Mouse (Mus musculus): Measurements from ENCODE around the gene Dpysl4. TPM values are rescaled to one million over a fixed set of nuclear protein-coding genes. Genes with fewer than 3 reads are reported as not detected.
A peak's percentile ranks its signal among the peaks of the same experiment; 100 is the strongest.

The Dpysl4 gene
- polyA plus RNA-seq, 1 experiment, result 0.25 TPM

GRCm38 (mm10) chr7:139107908-139108650, 22.3 kb downstream of the Dpysl4 start:
- no peaks in the 10 kb centered on the region for H3K27me3 ChIP-seq (replicated peaks; ENCODE audit: control insufficient read depth, insufficient read depth, low read length)
- H3K27ac ChIP-seq (ENCODE audit: insufficient read depth, low read depth, low read length), result no peak overlapping the region
- H3K4me3 ChIP-seq (ENCODE audit: insufficient read depth, low read depth, low read length), result no peak overlapping the region
- no peak for DNase-seq
- 82% methylated on average over 9 of the region's 9 CpGs for WGBS
- H3K4me1 ChIP-seq (ENCODE audit: control insufficient read depth, insufficient read depth, low read length), result no peaks in the 10 kb centered on the region
- TF ChIP-seq POLR2A (IDR thresholded peaks at IDR 0.05; ENCODE audit: low read depth, low read length) (no peak), CTCF (conservative IDR thresholded peaks at IDR 0.05; ENCODE audit: insufficient read depth, insufficient read length, low read depth, low read length) (no peak)
- H3K36me3 ChIP-seq (ENCODE audit: control insufficient read depth, insufficient read depth, low read length), result no peaks in the 10 kb centered on the region

DNA sequence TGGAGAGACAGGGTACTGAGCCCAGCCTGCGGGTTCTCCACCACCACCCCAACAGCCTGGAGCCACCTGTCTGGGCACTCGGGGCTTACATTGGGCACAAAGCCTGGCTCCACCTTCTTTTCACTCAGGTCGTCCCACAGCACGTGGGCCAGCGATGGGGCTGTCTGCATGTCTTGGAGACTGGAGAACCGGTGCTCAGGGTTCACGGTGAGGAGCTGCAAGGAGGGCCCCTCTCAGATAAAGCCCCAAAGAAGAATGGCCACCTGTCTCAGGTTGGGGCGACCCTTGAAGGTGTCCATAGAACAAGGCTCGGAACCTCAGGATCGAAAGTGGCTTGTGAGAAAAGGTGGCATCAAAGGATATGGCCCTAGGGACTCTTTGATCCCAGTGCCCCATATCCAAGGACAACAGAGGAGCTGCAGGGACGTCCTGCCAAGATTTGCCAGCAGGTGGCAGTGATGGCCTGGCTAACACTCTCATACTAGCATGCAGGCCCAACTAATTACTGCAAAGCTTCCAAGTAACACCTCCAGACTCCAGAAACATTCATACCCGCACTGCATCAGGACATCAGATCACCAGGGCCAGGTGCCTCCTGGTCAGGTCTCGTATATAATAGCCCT, 33.5 kb downstream of the Dpysl4 start:
- peak; percentile 94 for TF ChIP-seq CTCF (conservative IDR thresholded peaks at IDR 0.05; ENCODE audit: insufficient read depth, insufficient read length, low read depth, low read length)
- TF ChIP-seq POLR2A (IDR thresholded peaks at IDR 0.05; ENCODE audit: low read depth, low read length), result no peak
- H3K4me3 ChIP-seq (ENCODE audit: insufficient read depth, low read depth, low read length), result no peak overlapping the region
- H3K27me3 ChIP-seq (replicated peaks; ENCODE audit: control insufficient read depth, insufficient read depth, low read length), result no peaks in the 10 kb centered on the region
- H3K27ac ChIP-seq (ENCODE audit: insufficient read depth, low read depth, low read length), result no peak overlapping the region
- no peaks in the 10 kb centered on the region for H3K4me1 ChIP-seq (ENCODE audit: control insufficient read depth, insufficient read depth, low read length)
- H3K36me3 ChIP-seq (ENCODE audit: control insufficient read depth, insufficient read depth, low read length), result no peaks in the 10 kb centered on the region
- 37% methylated on average over 13 of the region's 13 CpGs for WGBS
- DNase-seq, result peak; percentile 86

DNA sequence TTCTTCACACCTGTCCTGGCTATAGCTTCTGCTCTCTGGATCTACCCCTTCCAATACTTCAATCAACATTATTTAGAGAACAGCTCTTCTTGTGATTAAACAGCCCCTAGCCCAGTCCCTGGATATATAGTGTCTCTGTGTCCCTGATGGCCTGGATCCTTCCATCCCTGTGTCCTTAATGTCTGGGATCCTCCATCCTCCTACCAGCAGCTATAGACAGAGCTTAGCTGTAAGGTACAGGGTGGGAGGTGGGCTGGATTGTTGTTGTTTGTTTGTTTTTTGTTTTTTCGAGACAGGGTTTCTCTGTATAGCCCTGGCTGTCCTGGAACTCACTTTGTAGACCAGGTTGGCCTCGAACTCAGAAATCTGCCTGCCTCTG, 34.0 kb downstream of the Dpysl4 start:
- H3K27me3 ChIP-seq (replicated peaks; ENCODE audit: control insufficient read depth, insufficient read depth, low read length), result no peaks in the 10 kb centered on the region
- 76% methylated on average over 2 of the region's 2 CpGs for WGBS

GRCm38 (mm10) chr7:139125881-139126280, 40.1 kb downstream of the Dpysl4 start:
- Histone ChIP-seq H3K27ac (ENCODE audit: insufficient read depth, low read depth, low read length) (no peak overlapping the region), H3K4me3 (ENCODE audit: insufficient read depth, low read depth, low read length) (no peak overlapping the region), H3K36me3 (ENCODE audit: control insufficient read depth, insufficient read depth, low read length) (no peaks in the 10 kb centered on the region), H3K4me1 (ENCODE audit: control insufficient read depth, insufficient read depth, low read length) (no peaks in the 10 kb centered on the region), H3K27me3 (replicated peaks; ENCODE audit: control insufficient read depth, insufficient read depth, low read length) (no peaks in the 10 kb centered on the region)
- TF ChIP-seq CTCF (conservative IDR thresholded peaks at IDR 0.05; ENCODE audit: insufficient read depth, insufficient read length, low read depth, low read length), result no peak
- TF ChIP-seq POLR2A (IDR thresholded peaks at IDR 0.05; ENCODE audit: low read depth, low read length), result no peak
- no peak for DNase-seq
- 66% methylated on average over 4 of the region's 4 CpGs for WGBS

More for the DNA sequence above, 34.0 kb downstream of the Dpysl4 start:
- no peaks in the 10 kb centered on the region for H3K4me1 ChIP-seq (ENCODE audit: control insufficient read depth, insufficient read depth, low read length)
- no peaks in the 10 kb centered on the region for H3K36me3 ChIP-seq (ENCODE audit: control insufficient read depth, insufficient read depth, low read length)
- H3K4me3 ChIP-seq (ENCODE audit: insufficient read depth, low read depth, low read length), result no peak overlapping the region
- no peak for TF ChIP-seq POLR2A (IDR thresholded peaks at IDR 0.05; ENCODE audit: low read depth, low read length)
- TF ChIP-seq CTCF (conservative IDR thresholded peaks at IDR 0.05; ENCODE audit: insufficient read depth, insufficient read length, low read depth, low read length), result no peak
- no peak overlapping the region for H3K27ac ChIP-seq (ENCODE audit: insufficient read depth, low read depth, low read length)
- no peak for DNase-seq

DNA sequence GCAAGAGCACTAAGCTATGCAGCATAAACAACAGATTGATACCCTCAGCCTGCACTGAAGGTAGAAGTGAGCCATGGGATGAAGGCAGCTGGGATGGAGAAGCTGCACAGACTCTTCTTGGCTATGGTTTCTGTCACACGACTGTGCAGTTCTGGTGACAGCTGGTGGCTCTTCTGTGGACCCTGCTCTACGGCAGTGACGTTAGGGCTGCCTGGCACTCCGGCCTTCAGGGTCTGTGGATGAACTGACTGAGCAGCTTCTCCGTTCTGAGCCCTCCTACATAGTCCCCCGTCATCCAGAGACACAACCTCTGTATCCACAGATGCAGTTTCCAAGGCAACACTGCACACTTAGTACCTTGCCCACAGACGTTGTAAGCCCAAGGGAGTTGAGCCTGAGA, 40.7 kb downstream of the Dpysl4 start:
- 85% methylated on average over 7 of the region's 7 CpGs for WGBS
- Histone ChIP-seq H3K36me3 (ENCODE audit: control insufficient read depth, insufficient read depth, low read length) (no peaks in the 10 kb centered on the region), H3K27ac (ENCODE audit: insufficient read depth, low read depth, low read length) (no peak overlapping the region), H3K4me3 (ENCODE audit: insufficient read depth, low read depth, low read length) (no peak overlapping the region), H3K27me3 (replicated peaks; ENCODE audit: control insufficient read depth, insufficient read depth, low read length) (no peaks in the 10 kb centered on the region), H3K4me1 (ENCODE audit: control insufficient read depth, insufficient read depth, low read length) (no peaks in the 10 kb centered on the region)
- no peak for DNase-seq
- TF ChIP-seq CTCF (conservative IDR thresholded peaks at IDR 0.05; ENCODE audit: insufficient read depth, insufficient read length, low read depth, low read length), result no peak

GRCm38 (mm10) chr7:139128994-139129393, 43.2 kb downstream of the Dpysl4 start:
- no peak for DNase-seq
- no peaks in the 10 kb centered on the region for H3K36me3 ChIP-seq (ENCODE audit: control insufficient read depth, insufficient read depth, low read length)
- WGBS, result 85% methylated on average over 4 of the region's 4 CpGs
- no peaks in the 10 kb centered on the region for H3K27me3 ChIP-seq (replicated peaks; ENCODE audit: control insufficient read depth, insufficient read depth, low read length)
- TF ChIP-seq CTCF (conservative IDR thresholded peaks at IDR 0.05; ENCODE audit: insufficient read depth, insufficient read length, low read depth, low read length) (no peak), POLR2A (IDR thresholded peaks at IDR 0.05; ENCODE audit: low read depth, low read length) (no peak)
- no peak overlapping the region for H3K4me3 ChIP-seq (ENCODE audit: insufficient read depth, low read depth, low read length)
- H3K27ac ChIP-seq (ENCODE audit: insufficient read depth, low read depth, low read length), result no peak overlapping the region
- no peaks in the 10 kb centered on the region for H3K4me1 ChIP-seq (ENCODE audit: control insufficient read depth, insufficient read depth, low read length)

GRCm38 (mm10) chr7:139130361-139130760, 44.6 kb downstream of the Dpysl4 start:
- 54% methylated on average over 6 of the region's 6 CpGs for WGBS
- DNase-seq, result no peak

More at GRCm38 (mm10) chr7:139130361-139130760, 44.6 kb downstream of the Dpysl4 start:
- Histone ChIP-seq H3K27me3 (replicated peaks; ENCODE audit: control insufficient read depth, insufficient read depth, low read length) (no peaks in the 10 kb centered on the region), H3K4me1 (ENCODE audit: control insufficient read depth, insufficient read depth, low read length) (no peaks in the 10 kb centered on the region), H3K27ac (ENCODE audit: insufficient read depth, low read depth, low read length) (no peak overlapping the region), H3K36me3 (ENCODE audit: control insufficient read depth, insufficient read depth, low read length) (no peaks in the 10 kb centered on the region), H3K4me3 (ENCODE audit: insufficient read depth, low read depth, low read length) (no peak overlapping the region)
- TF ChIP-seq POLR2A (IDR thresholded peaks at IDR 0.05; ENCODE audit: low read depth, low read length), result no peak
- TF ChIP-seq CTCF (conservative IDR thresholded peaks at IDR 0.05; ENCODE audit: insufficient read depth, insufficient read length, low read depth, low read length), result no peak
